Mouse (Mus musculus) left cerebral cortex, adult 18-20 months (tissue): ENCODE measurements at regions not wholly inside any gene's neighbourhood (a gene's known extent, or its start where the extent isn't known, plus 50 kb on each side); places are given as distances from the start of the nearest gene placed in this dataset.
A peak's percentile ranks its signal among the peaks of the same experiment; 100 is the strongest.

Experiments used
- DNase-seq, 2 experiments: peaks; one replicate each; pipeline ENCODE4 v3.0.0; 2021 to 2022; ENCODE audit warnings: low spot score in 2 of 2, mixed read lengths in 1 of 2

GRCm38 (mm10) chr15:57545141-57545540 lies 67.7 kb upstream of the Slc22a22 start:
- no peak for DNase-seq

GRCm38 (mm10) chr15:57543985-57544384 lies 66.6 kb upstream of the Slc22a22 start:
- peak; percentile 16 to 30 for DNase-seq

GRCm38 (mm10) chr15:57542630-57543029 lies 65.2 kb upstream of the Slc22a22 start:
- DNase-seq, result peak; percentile 3 to 6

GRCm38 (mm10) chr15:57535514-57535913 lies 58.1 kb upstream of the Slc22a22 start:
- DNase-seq, result no peak
